ENCODE assay signal across 8 mouse cellular contexts in genomic region chr11:115812533-115813420, GRCm38 (mm10). TPM values are rescaled to one million over a fixed set of nuclear protein-coding genes. Genes with fewer than 3 reads are reported as not detected.
DNase-seq lines count a peak whose midpoint lies in the region; ATAC-seq lines count a peak whose summit lies in the region.

No protein-coding gene starts in this region.

- H3K4me2 ChIP-seq in forebrain, embryonic 13.5 days: peak overlapping the region; percentile 95

- peak; percentile 66 for DNase-seq in kidney, adult 11 months
- no peak for DNase-seq in kidney, adult 9 months
- DNase-seq in adrenal gland, adult 2 months: peak; percentile 79
- DNase-seq in kidney, adult 18-20 months: peak; percentile 58
- DNase-seq in mesoderm, embryonic 11.5 days (ENCODE audit: low read depth, low spot score): peak; percentile 68
- no peak for DNase-seq in right cerebral cortex, postnatal 36 days (ENCODE audit: low spot score in 2 of 2)

- peak overlapping the region; percentile 79 for H3K9ac ChIP-seq in forebrain, embryonic 13.5 days

- WGBS in forebrain, embryonic 13.5 days: 3% methylated on average over 27 of the region's 28 CpGs

- peaks cover 16% of the 10 kb centered on the region for H3K36me3 ChIP-seq in forebrain, embryonic 13.5 days (ENCODE audit: poor library complexity, severe bottlenecking)

- ATAC-seq in forebrain, embryonic 13.5 days: peak; percentile 9
- no peak for ATAC-seq in activated CD4-positive, CD25-positive, alpha-beta regulatory T cell, adult 4 months

- peaks cover 67% of the 10 kb centered on the region for H3K4me1 ChIP-seq in forebrain, embryonic 13.5 days

- no peaks in the 10 kb centered on the region for H3K9me3 ChIP-seq in forebrain, embryonic 13.5 days (replicated peaks)

- H3K4me3 ChIP-seq in forebrain, embryonic 13.5 days: peak overlapping the region; percentile 89

- no peaks in the 10 kb centered on the region for H3K27me3 ChIP-seq in forebrain, embryonic 13.5 days

- peak overlapping the region; percentile 65 for H3K27ac ChIP-seq in forebrain, embryonic 13.5 days

RNA-seq across cellular contexts. Expression of gene Caskin2, which starts 0.7 kb away (rescaled TPM):
- 10 to 100 TPM; 53.7 to 64.2 TPM for total RNA-seq in adrenal gland, adult 2 months (2021)
- 110 and 114 TPM in 2 replicates for polyA plus RNA-seq in adrenal gland, adult 2 months (2012; rRNA removed)
- polyA plus RNA-seq in forebrain, embryonic 13.5 days (2015; fragmentation: Nextera tagmentation; extraction: Ambion mirVana): 10.7 and 13.3 TPM in 2 replicates
- under 1 TPM; 0.46 to 0.79 TPM for polyA plus RNA-seq in activated CD4-positive, CD25-positive, alpha-beta regulatory T cell, adult 4 months (2017; shearing (Covaris generic))

RNA-seq across cellular contexts. Expression of gene Tsen54, which starts 1.7 kb away (rescaled TPM):
- 10 to 100 TPM; 15.8 to 20.7 TPM for total RNA-seq in adrenal gland, adult 2 months (2021)
- 43.9 and 61.6 TPM in 2 replicates for polyA plus RNA-seq in adrenal gland, adult 2 months (2012; rRNA removed)
- polyA plus RNA-seq in forebrain, embryonic 13.5 days (2015; fragmentation: Nextera tagmentation; extraction: Ambion mirVana): 23.2 and 23.9 TPM in 2 replicates
- polyA plus RNA-seq in activated CD4-positive, CD25-positive, alpha-beta regulatory T cell, adult 4 months (2017; shearing (Covaris generic)): 10 to 100 TPM in 1 of 2 experiments, 1 to 10 TPM in 1; 8.9 to 11.9 TPM

RNA-seq across cellular contexts. Expression of gene Llgl2, which starts 11.1 kb away (rescaled TPM):
- 10 to 100 TPM in 1 of 2 experiments, 1 to 10 TPM in 1; 7.6 to 13.1 TPM for total RNA-seq in adrenal gland, adult 2 months (2021)
- 24.4 and 29.5 TPM in 2 replicates for polyA plus RNA-seq in adrenal gland, adult 2 months (2012; rRNA removed)
- 0.68 and 1.2 TPM in 2 replicates for polyA plus RNA-seq in forebrain, embryonic 13.5 days (2015; fragmentation: Nextera tagmentation; extraction: Ambion mirVana)
- polyA plus RNA-seq in activated CD4-positive, CD25-positive, alpha-beta regulatory T cell, adult 4 months (2017; shearing (Covaris generic)): 1 to 10 TPM; 6.3 TPM

RNA-seq across cellular contexts. Expression of gene Myo15b, which starts 45.4 kb away (rescaled TPM):
- total RNA-seq in adrenal gland, adult 2 months (2021): under 1 TPM in 1 of 2 experiments, not detected in 1; 0.35 TPM
- 0.13 and 0.47 TPM in 2 replicates for polyA plus RNA-seq in adrenal gland, adult 2 months (2012; rRNA removed)
- 0.21 TPM in 1 of 2 replicates, not detected in the other for polyA plus RNA-seq in forebrain, embryonic 13.5 days (2015; fragmentation: Nextera tagmentation; extraction: Ambion mirVana)
- not detected for polyA plus RNA-seq in activated CD4-positive, CD25-positive, alpha-beta regulatory T cell, adult 4 months (2017; shearing (Covaris generic))

RNA-seq across cellular contexts. Expression of gene Tmem94, which starts 47.5 kb away (rescaled TPM):
- 10 to 100 TPM; 70.6 to 85.9 TPM for total RNA-seq in adrenal gland, adult 2 months (2021)
- 158 and 165 TPM in 2 replicates for polyA plus RNA-seq in adrenal gland, adult 2 months (2012; rRNA removed)
- polyA plus RNA-seq in forebrain, embryonic 13.5 days (2015; fragmentation: Nextera tagmentation; extraction: Ambion mirVana): 28.0 and 29.5 TPM in 2 replicates
- polyA plus RNA-seq in activated CD4-positive, CD25-positive, alpha-beta regulatory T cell, adult 4 months (2017; shearing (Covaris generic)): 10 to 100 TPM in 1 of 2 experiments, 1 to 10 TPM in 1; 9.2 to 14.6 TPM

Comparison
In these comparisons a context has a peak if more than half of its experiments do, and no peak if none do; other contexts are left out.
1. DNase-seq: peak in kidney, adult 11 months (single experiment), adrenal gland, adult 2 months (single experiment), kidney, adult 18-20 months (single experiment) and mesoderm, embryonic 11.5 days (single experiment); none in kidney, adult 9 months (single experiment) and right cerebral cortex, postnatal 36 days (0 of 2).